Comparison of ENCODE assay signal across 24 mouse cellular contexts in genomic region chr7:83126196-83126595, GRCm38 (mm10).
DNase-seq lines count a peak whose midpoint lies in the region; ATAC-seq and TF ChIP-seq lines count a peak whose summit lies in the region.
"Had no signal": no experiment of that assay in that cellular context is flagged by ENCODE, and none has a peak within 500 bp of the region (broad histone marks: within the 10 kb centered on the region; RNA-seq: fewer than 3 reads in every experiment).

No protein-coding gene starts in this region.

- no peak for TF ChIP-seq POLR2A in heart, adult 2 months (IDR thresholded peaks at IDR 0.05; ENCODE audit: insufficient read depth, low read depth, low read length)

- no peak overlapping the region for H3K27ac ChIP-seq in heart, adult 2 months
- H3K27ac ChIP-seq in kidney, postnatal 0 days, result no peak overlapping the region
- H3K27ac ChIP-seq in kidney, embryonic 16.5 days (ENCODE audit: low read length), result no peak overlapping the region
- H3K27ac ChIP-seq: embryonic facial prominence, embryonic 15.5 days; heart, embryonic 13.5 days; layer of hippocampus, adult 2 months; limb, embryonic 10.5 days; liver, embryonic 15.5 days; neural tube, embryonic 12.5 days had no signal

- no peaks in the 10 kb centered on the region for H3K36me3 ChIP-seq in heart, adult 2 months (ENCODE audit: control insufficient read depth, insufficient read depth, low read length)
- H3K36me3 ChIP-seq in kidney, postnatal 0 days (ENCODE audit: insufficient read depth, low read length), result no peaks in the 10 kb centered on the region
- no peaks in the 10 kb centered on the region for H3K36me3 ChIP-seq in kidney, embryonic 16.5 days (ENCODE audit: insufficient read depth, low read length)
- H3K36me3 ChIP-seq: embryonic facial prominence, embryonic 15.5 days; heart, embryonic 13.5 days; limb, embryonic 10.5 days; liver, embryonic 15.5 days; neural tube, embryonic 12.5 days had no signal

- POLR2A ChIA-PET in Patski (lab: Charles Lee), result interaction anchor here (0.7 kb wide), 1 partner anchor 12 kb away, joined by 5 read pairs; no protein-coding TSS in a partner anchor

- intact Hi-C loops in heart, adult 2 months (cut with DNase I), result no loop called here
- intact Hi-C loops in heart, postnatal 10 days (cut with DNase I), result loop anchor here (5.0 kb wide), 1 partner anchor 366 kb away; no protein-coding TSS in a partner anchor

- H3K4me1 ChIP-seq in heart, adult 2 months (ENCODE audit: control insufficient read depth, insufficient read depth, low read length), result no peaks in the 10 kb centered on the region
- H3K4me1 ChIP-seq in kidney, postnatal 0 days (replicated peaks; ENCODE audit: insufficient read depth, low read length), result no peaks in the 10 kb centered on the region
- no peaks in the 10 kb centered on the region for H3K4me1 ChIP-seq in kidney, embryonic 16.5 days (ENCODE audit: insufficient read depth, low read length)
- H3K4me1 ChIP-seq: embryonic facial prominence, embryonic 15.5 days; heart, embryonic 13.5 days; limb, embryonic 10.5 days; liver, embryonic 15.5 days; neural tube, embryonic 12.5 days had no signal

- H3K4me3 ChIP-seq in heart, adult 2 months, result no peak overlapping the region
- H3K4me3 ChIP-seq in kidney, postnatal 0 days (replicated peaks; ENCODE audit: low read depth, low read length), result no peak overlapping the region
- H3K4me3 ChIP-seq in kidney, embryonic 16.5 days (ENCODE audit: low read length), result no peak overlapping the region
- H3K4me3 ChIP-seq: embryonic facial prominence, embryonic 15.5 days; heart, embryonic 13.5 days; layer of hippocampus, adult 2 months; limb, embryonic 10.5 days; liver, embryonic 15.5 days; neural tube, embryonic 12.5 days had no signal

- no peak for ATAC-seq in kidney, postnatal 0 days (replicated peaks; ENCODE audit: low FRiP score, low read depth)
- no peak for ATAC-seq in kidney, embryonic 16.5 days (ENCODE audit: low FRiP score, low TSS enrichment)
- no peak for ATAC-seq in Patski
- ATAC-seq: forebrain, embryonic 14.5 days; hindbrain, embryonic 16.5 days had no signal

- in situ Hi-C loops in Patski (cut with MboI; ENCODE audit: low pct_unique_long_range_greater_than_20kb), result no loop called here

- H3K9me3 ChIP-seq in kidney, postnatal 0 days (replicated peaks; ENCODE audit: low read length), result no peaks in the 10 kb centered on the region
- H3K9me3 ChIP-seq in kidney, embryonic 16.5 days (ENCODE audit: low read length), result no peaks in the 10 kb centered on the region
- H3K9me3 ChIP-seq: embryonic facial prominence, embryonic 15.5 days; heart, embryonic 13.5 days; liver, embryonic 15.5 days; neural tube, embryonic 12.5 days had no signal

- peak; percentile 43 for TF ChIP-seq CTCF in heart, adult 2 months (IDR thresholded peaks at IDR 0.05)
- TF ChIP-seq CTCF in kidney, postnatal 0 days (IDR thresholded peaks at IDR 0.05; ENCODE audit: low read depth), result peak; percentile 39; the same call in 1 of the 2 replicates
- TF ChIP-seq CTCF in Patski (IDR thresholded peaks at IDR 0.05), result peak; percentile 24

- TF ChIP-seq EP300 in heart, adult 2 months (IDR thresholded peaks at IDR 0.05; ENCODE audit: insufficient read depth, low read depth, low read length), result no peak

- CTCF ChIA-PET in Patski (lab: Charles Lee), result interaction anchor here (0.8 kb wide), 1 partner anchor 19 kb away, joined by 3 read pairs; no protein-coding TSS in a partner anchor

- H3K79me2 ChIP-seq in heart, adult 2 months (replicated peaks; ENCODE audit: control insufficient read depth, insufficient read depth, low read length), result no peaks in the 10 kb centered on the region

- H3K27me3 ChIP-seq in heart, adult 2 months (ENCODE audit: control insufficient read depth, insufficient read depth, low read length), result no peaks in the 10 kb centered on the region; the same call in 1 of the 2 replicates
- H3K27me3 ChIP-seq in kidney, postnatal 0 days (ENCODE audit: insufficient read depth, low read length), result no peaks in the 10 kb centered on the region
- no peaks in the 10 kb centered on the region for H3K27me3 ChIP-seq in kidney, embryonic 16.5 days (ENCODE audit: insufficient read depth, low read length)
- peaks cover 39% of the 10 kb centered on the region for H3K27me3 ChIP-seq in Patski
- H3K27me3 ChIP-seq: embryonic facial prominence, embryonic 15.5 days; heart, embryonic 13.5 days; liver, embryonic 15.5 days; neural tube, embryonic 12.5 days had no signal

- WGBS in heart, adult 2 months, result 63% methylated on average over 4 of the region's 4 CpGs
- 74% methylated on average over 4 of the region's 4 CpGs for WGBS in kidney, postnatal 0 days
- 75% methylated on average over 4 of the region's 4 CpGs for WGBS in kidney, embryonic 16.5 days

- no peak for DNase-seq in heart, adult 2 months
- no peak for DNase-seq in heart, postnatal 10 days
- DNase-seq in kidney, postnatal 0 days (ENCODE audit: low spot score), result no peak
- DNase-seq in A20 (ENCODE audit: low read depth, low spot score) (peak; percentile 8), Patski (ENCODE audit: low read depth, low spot score) (no peak)
- DNase-seq in urinary bladder, postnatal 14 days (ENCODE audit: low spot score), result no peak
- DNase-seq: adrenal gland, postnatal 36 days; cerebellum, adult 9-11 months; heart, adult 18-20 months; liver; lung, postnatal 14 days; midbrain, embryonic 14.5 days; retina, postnatal 1 day; right cerebral cortex, postnatal 25 days; spleen, adult 18-20 months had no signal

- H3K4me2 ChIP-seq in kidney, postnatal 0 days (ENCODE audit: low read length), result no peak overlapping the region
- H3K4me2 ChIP-seq in kidney, embryonic 16.5 days (replicated peaks; ENCODE audit: low read depth, low read length), result no peak overlapping the region
- H3K4me2 ChIP-seq: embryonic facial prominence, embryonic 15.5 days; heart, embryonic 13.5 days; liver, embryonic 15.5 days; neural tube, embryonic 12.5 days had no signal

- H3K9ac ChIP-seq in heart, adult 2 months (ENCODE audit: low read depth, low read length), result no peak overlapping the region
- H3K9ac ChIP-seq in kidney, postnatal 0 days (ENCODE audit: low read depth, low read length), result no peak overlapping the region
- no peak overlapping the region for H3K9ac ChIP-seq in kidney, embryonic 16.5 days (replicated peaks; ENCODE audit: low read length)
- H3K9ac ChIP-seq: embryonic facial prominence, embryonic 15.5 days; heart, embryonic 13.5 days; liver, embryonic 15.5 days; neural tube, embryonic 12.5 days had no signal
